Mouse (Mus musculus) heart, postnatal 10 days (tissue): Measurements from ENCODE around the gene Gm21969. TPM values are rescaled to one million over a fixed set of nuclear protein-coding genes. Genes with fewer than 3 reads are reported as not detected.

Source experiments
- DNase-seq, 2 experiments: peaks; one replicate each; pipeline ENCODE4 v3.0.0; 2021
- intact Hi-C: fragments of 180-260 bp; cut with DNase I; formaldehyde crosslinking; loops from one replicate; pipeline ENCODE4 v1.15.1; 2025
- total RNA-seq, 2 experiments: library from RNA; stranded (reverse); gene quantifications; 2 replicates each; pipeline ENCODE4 v1.2.3; 2021

The Gm21969 gene
- total RNA-seq = not detected

DNA sequence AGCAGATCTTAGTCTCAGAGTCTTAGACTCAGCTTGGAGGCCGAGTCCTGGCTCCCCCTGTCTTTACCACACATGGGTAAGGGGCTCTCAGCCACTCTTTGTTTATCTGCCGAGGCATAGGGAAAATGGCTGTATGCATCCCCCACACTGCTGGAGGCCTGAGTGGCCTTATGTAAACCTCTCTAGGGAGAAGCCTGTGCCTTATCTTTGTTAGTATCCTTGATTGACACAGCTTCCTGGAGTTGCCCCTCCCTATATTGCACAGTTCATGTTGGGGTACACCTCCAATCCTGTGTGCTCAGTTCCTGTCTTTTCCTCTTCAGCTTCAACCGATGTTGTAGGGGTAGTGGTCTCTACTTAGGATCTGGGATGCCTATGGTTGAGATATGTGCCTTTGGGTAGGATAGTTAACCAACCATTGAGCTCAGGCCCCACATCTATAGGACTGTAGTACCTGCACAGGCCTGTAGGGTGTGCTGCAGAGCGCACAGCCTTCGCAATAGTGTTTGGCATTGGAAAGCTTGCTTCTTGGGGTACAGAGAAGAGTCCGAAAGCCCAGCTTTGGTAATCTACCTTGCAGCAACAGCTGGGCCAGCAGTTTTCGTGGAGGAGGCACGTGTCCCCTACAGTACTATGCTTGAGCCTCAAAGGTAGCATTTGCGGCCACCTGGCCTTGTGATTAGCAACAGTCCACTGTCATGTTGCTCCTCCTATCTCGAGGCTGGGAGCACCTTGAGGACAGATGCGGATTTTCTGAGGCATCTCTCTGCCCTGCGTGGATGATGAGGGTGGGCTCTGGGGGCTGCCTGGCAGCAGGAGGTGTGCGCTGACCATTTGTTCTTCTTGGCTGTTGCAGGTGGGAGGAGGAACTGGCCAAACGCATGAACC lies at the start of gene Gm21969:
Gm21969 (plus strand) TSS at position 830 of the 888 bp plus-strand sequence.
- intact Hi-C loops = no loop called here
- DNase-seq = peak; percentile 69 to 78

DNA sequence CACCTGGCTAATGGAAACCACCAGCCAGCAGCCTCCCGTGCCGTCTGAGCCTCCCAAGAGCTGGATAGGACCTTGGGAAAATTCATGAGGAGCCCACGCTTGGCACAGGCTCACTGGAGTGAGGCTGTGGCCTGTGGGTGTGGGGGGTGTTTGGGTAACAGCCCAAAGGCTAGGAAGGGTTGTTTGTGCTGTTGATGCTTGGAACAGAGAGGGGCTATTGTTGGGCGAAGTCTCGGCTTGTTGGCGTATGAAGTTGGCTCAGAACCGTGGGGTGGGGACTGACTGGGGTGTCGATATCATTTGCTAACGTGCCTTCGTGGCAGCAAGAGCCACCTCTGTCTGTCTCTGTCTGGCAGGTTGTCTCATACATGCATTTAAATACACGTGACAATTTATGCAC lies 47.8 kb upstream of the Gm21969 start:
- DNase-seq = peak in 1 of 2 experiments; percentile 12
- intact Hi-C loops = no loop called here

DNA sequence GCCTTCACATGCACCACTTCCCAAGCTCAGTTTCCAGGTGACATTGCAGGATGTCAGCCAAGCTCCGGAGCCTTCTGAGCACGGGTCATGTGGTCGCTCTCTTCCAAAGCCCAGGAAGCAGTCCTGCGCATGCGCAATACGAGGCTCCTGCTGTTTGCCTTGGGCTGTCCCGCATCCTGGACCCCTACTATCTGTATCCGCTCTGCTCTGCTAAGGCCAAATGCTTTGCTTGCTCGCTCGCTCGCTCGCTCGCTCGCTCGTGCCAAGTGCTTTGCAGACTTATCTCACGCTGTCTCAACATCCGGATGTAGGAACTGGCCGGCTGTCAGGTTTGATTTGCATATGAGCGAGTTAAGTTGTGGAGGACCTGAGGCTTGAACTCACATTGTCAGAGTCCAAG lies 47.0 kb upstream of the Gm21969 start:
- intact Hi-C loops = no loop called here
- DNase-seq = peak; percentile 74 to 76

DNA sequence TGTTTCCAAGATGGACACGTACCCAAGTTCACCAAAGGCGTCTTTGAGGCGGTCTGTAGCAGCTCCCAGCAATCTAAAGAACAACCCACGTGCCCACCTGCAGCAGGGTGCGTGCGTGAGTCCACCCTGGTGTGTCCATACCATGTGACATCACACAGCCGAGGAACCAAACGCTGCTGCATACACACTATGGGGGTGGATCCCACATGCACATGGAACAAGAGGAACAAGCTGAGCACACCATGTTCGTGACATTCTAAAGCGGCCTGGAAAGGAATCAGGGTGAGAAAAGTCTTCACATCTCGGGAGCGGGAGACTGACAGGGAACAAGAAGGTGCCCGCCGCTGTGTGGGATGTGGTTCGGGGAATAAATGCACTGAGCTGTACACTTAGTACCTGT lies 34.6 kb upstream of the Gm21969 start:
- intact Hi-C loops = no loop called here
- DNase-seq = no peak

DNA sequence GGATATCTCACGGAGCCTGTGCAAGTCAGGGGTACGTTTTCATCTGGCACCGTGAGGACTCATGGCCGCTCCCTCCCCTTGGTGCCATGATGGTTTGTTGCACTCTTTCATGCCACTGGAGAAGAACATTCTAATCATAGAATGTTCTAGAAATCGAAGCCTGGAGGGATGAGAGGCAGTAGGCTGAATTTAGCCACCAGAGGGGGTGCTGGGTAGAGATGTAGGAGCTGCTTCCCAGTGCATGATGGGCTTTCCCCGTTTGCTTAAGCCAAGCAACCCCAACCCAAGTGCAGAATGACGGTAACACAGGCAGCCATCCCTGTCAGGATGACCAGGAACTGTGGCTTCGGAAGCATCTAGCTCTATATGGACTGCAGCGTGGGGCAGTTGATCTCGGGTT lies 32.2 kb upstream of the Gm21969 start:
- intact Hi-C loops = loop anchor here (5.0 kb wide), 1 partner anchor 88 kb away; no protein-coding TSS in a partner anchor
- peak in 1 of 2 experiments; percentile 46 for DNase-seq

DNA sequence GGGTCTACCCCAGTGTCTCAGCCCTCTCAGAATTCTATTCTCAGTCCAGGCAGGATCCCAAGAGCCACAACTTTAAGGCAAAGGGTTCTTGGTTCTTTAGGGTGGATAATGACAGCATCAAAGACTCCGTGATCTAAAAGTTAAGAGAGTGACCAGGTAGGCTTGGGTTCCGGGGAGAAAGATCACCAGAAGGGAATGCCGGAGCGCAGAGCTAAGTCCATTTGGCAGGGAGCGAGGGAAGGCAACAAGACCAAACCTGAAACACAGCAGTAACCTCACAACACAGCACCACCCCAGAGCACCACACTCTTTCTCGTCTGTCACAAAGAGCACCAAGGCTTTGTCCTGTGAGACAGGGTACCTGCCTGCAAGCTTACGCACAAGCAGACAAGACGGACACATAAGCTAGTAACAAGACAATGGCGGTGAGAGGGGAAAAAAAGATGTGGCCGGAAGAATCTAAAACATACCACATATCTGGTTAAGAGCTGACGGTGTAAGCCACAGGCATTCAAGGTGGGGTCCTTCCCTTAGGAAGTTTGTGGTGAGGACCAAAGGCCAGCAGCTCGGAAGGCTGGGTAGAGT lies 30.0 kb upstream of the Gm21969 start:
- no peak for DNase-seq
- intact Hi-C loops = loop anchor here (5.0 kb wide), 1 partner anchor 91 kb away; no protein-coding TSS in a partner anchor

DNA sequence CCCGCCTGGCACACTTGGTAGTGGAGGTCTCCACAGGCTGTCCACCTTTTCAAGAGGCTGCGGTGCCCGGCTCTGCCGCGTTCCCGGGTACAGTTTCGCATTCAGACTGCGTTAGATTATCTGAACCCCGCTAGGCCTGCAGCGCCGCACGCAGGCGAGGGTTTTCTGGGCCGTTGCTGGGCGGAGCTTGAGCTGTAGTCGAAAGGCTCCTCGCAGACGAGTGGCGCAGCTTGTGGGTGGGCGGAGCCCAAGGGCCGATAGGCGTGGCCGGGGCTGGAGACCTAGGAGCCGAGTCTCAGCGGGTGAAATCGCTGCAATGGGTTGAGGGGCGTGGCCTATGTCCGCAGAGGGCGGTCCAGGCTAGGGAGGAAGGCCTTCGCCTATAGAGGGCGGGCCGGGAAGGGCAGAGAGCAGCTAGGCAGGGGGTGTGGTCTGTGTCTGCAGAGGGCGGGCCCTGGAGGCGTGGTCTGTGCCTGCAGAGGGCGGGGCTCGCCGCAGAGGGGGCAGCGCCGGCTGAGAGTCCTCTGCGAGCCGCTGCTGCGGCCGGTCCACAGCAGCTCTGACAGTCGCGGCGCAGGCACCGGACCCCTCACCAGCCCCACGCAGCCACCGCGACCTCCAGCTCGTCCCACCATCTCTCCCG lies 28.7 kb upstream of the Gm21969 start:
- intact Hi-C loops = loop anchor here (1.0 to 5.0 kb wide), 2 partner anchors 25 to 92 kb away; no protein-coding TSS in a partner anchor
- peak; percentile 99 for DNase-seq

DNA sequence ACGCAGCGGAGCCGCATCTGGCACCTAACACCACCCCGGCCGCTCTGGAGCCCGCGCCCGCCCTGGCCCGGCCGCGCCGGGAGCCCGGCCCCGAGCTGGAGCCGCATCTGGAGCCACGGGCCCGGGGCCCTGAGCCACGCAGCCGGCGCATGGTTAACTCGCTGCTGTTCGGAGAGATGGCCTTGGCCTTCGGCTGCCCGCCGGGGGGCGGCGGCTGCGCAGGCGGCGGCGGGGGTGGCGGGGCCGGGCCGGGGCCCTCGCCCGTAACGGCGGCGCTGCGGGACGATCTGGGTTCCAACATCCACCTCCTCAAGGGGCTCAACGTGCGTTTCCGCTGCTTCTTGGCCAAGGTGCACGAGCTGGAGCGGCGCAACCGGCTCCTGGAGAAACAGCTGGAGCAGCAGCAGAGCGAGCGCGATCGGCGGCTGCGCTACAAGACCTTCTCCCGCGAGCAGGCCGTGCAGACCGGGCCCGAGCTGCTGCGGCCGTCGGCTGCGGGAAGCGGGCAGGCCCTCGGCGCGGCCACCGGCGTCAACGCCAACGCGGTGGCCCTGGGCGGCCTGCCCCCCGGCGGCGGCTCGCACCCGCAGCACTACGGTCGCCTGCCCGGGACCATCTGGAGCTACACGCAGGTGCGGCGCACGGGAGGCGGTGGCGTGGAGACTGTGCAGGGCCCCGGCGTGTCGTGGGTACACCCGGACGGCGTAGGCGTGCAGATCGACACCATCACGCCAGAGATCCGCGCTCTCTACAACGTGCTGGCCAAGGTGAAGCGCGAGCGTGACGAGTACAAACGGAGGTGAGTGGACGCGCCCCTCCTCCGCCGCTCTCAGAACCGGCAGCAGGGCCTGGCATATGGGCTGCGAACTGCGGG lies 27.9 kb upstream of the Gm21969 start:
- intact Hi-C loops = loop anchor here (1.0 to 5.0 kb wide), 3 partner anchors 24 to 93 kb away; no protein-coding TSS in a partner anchor
- peak in 1 of 2 experiments; percentile 62 for DNase-seq

DNA sequence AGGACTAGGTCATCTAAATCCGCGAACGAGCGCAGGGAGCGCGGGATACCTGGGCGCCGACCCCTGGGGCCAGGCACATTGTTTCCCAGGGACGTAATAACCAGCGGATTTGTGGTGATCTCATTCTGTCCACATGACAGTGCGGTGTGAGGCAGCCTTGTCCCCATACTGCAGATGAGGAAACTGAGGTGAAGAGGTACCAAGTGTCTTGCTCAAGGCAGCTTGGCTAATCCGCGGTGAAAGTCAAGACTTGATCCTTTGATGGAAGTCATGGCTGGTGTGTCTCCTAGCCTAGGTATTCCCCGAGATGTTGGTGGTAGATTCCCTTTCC lies 27.3 kb upstream of the Gm21969 start:
- intact Hi-C loops = loop anchor here (5.0 kb wide), 1 partner anchor 37 kb away; no protein-coding TSS in a partner anchor
- no peak for DNase-seq

DNA sequence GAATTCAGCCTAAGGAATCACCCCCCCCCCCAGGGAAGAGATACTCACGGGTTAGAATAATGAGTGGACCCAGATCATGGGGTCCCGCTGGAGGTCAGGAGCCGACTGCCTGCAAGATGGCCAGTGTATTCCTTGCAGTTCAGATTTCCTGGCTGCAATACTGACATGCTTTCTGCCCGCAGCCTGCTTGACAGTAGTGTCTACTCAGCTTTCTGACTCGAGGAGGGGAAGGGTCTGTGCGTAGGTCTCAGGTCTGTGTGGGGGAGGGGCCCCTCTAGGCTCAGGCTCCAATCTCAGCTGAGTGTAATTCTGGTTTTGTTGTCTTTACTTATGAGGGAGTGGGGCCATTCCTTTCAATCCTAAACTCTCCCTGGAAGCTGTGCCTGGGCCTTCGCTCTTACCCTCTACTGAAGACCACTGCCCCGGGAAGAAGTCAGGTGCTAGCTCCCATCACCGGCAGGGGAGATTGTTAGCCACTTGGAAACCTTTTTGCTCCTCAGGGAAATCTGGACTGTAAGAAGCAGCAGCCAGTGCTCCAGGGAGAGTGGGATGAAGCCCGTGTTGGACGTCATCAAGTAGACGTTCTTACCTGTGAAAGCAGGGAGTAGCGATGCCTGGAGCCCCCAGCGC lies 26.6 kb upstream of the Gm21969 start:
- DNase-seq = peak in 1 of 2 experiments; percentile 7
- intact Hi-C loops = loop anchor here (5.0 kb wide), 1 partner anchor 36 kb away; no protein-coding TSS in a partner anchor

DNA sequence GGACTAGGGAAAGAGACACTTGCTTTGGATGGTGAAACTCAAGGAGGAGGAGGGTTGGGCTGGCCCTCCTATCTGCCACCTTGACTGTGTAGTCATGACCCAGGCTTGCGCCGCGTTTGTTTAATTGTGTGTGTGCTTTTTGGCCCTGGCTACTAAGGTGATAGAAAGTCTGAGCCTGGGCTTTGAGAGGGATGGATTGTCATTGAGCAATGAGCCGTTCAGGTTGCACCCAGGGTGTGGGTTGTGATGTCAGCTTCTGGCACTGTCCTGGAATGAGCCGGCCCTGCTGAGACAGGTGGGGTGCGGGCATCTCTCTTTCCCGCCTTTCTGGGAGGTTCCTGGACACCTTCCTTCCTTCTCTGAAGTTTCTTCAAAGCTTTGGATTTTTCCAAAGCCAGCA lies 26.0 kb upstream of the Gm21969 start:
- DNase-seq = peak in 1 of 2 experiments; percentile 12
- intact Hi-C loops = loop anchor here (5.0 kb wide), 1 partner anchor 35 kb away; no protein-coding TSS in a partner anchor

DNA sequence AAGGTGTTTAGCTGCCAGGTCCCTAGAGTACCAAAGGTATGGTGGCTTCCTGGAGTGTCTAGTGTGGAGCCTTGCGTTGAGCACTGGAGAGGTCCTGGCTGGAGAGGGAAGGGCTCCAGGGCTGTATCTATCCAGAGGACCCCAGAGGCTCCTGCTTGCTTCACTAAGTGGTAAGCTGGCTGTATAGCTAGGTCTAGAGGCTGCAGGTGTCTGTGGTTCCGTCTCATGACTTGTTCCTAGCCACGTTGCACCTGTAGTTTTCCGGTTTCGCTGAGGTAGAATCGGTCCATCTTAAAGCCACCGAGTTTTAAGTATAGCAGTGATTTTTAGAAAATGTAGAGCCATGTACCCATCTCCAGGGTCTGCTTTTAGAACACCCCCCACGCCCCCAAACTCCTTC lies 24.6 kb upstream of the Gm21969 start:
- intact Hi-C loops = loop anchor here (5.0 kb wide), 1 partner anchor 34 kb away; no protein-coding TSS in a partner anchor
- no peak for DNase-seq

DNA sequence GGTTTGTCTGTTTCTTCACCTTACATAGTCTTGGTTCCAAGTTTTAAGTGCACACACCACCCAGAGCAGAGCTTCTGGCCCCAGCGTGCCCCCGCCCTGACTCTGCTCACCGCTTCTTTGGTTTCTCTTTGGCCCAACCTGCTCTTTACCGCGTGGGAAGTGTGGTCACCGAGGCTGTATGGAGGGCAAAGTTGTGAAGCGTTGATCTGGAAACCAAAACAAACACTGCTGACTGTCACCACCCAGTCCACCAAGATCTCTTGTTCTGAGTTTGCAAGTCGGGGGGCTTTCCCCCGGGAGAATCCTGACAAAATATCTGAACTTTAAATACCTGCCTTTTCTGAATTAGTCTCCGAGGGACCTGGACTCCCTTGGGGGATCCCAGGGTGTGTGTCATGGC lies 24.0 kb upstream of the Gm21969 start:
- DNase-seq = no peak

DNA sequence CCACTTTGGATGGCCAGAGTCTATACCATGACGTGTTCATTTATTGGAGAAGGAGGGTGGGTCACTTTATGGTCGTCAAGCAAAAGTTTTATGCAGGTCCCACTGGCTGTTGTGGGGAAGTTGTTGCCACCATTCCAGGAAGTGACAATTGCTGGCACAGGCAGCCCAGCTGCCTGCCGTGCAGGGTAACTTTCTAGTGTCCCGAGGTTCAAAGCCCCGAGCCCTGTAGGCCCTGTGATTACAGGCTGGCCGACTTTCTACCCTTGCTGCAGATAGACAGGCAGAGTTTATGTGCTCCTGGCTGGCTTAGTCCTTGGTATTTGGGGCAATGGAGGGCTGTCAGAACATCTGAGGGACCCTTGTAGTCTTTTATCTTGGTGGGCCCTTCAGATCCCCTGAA lies 23.5 kb upstream of the Gm21969 start:
- DNase-seq = no peak
- intact Hi-C loops = loop anchor here (5.0 kb wide), 1 partner anchor 33 kb away; no protein-coding TSS in a partner anchor

More for the DNA sequence above, 24.0 kb upstream of the Gm21969 start:
- intact Hi-C loops = loop anchor here (5.0 kb wide), 1 partner anchor 33 kb away; no protein-coding TSS in a partner anchor

DNA sequence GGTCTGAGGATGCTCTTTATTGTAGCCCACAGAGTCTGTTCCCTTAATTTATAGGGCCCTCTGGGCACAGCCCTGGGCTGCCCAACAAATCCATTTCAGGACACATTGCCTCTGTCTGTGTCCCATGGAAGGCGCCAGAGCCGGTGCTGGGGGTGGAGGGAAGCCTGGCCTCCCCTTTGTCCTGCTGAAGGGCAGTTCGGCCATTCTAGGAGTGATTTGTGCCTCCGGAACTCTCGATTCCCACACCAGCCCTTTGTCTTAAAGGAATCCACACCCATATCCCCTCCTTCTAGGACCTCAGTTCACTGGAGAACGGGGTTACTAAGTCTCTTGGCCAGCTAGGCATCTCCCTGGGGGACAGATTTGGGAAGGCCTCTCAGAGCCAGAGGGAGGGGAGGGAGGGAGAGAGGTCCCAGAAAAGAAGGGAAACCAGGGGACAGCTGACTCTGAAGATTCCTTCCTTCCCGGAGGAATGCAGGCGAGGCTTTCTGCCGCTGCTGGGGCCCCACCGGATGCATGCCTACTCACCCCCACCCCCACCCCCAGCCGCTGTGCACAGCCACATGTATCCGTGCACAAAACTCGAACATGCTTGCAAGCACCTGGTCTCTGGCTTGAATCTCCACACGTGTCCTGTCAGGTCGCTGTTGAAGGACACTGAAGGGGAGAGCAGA lies 22.2 kb upstream of the Gm21969 start:
- intact Hi-C loops = no loop called here
- peak; percentile 79 to 80 for DNase-seq

DNA sequence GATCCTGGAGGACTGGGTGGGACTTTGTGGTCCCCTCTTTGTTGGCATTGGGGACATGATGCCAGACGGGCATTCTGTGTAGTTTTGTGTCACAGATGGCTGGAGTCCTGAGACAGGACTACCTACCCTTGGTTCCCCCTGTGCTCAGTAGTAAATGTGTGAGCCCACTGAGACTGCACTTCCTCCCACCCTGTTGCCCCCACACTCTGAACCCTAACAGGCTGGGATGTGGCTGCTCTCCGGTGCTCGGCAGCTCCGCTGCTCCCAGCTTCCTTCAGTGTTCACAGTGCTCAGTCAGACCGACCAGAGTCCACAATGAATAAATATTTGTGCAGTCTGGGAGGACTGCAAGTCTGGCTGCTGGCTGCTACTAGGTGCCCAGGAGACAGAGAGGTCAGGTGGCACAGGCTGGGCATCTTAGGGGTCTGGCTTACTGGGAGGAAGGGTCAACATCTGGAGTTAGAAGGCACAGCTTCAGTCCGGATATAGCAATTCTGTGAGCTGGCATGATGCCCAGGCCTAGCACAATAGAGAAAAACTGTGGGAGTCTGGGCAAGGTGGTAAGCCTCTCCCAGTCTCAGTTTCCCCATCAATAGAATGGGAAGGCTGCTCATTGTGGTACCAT lies 21.4 kb upstream of the Gm21969 start:
- DNase-seq = peak in 1 of 2 experiments; percentile 67
- intact Hi-C loops = no loop called here

DNA sequence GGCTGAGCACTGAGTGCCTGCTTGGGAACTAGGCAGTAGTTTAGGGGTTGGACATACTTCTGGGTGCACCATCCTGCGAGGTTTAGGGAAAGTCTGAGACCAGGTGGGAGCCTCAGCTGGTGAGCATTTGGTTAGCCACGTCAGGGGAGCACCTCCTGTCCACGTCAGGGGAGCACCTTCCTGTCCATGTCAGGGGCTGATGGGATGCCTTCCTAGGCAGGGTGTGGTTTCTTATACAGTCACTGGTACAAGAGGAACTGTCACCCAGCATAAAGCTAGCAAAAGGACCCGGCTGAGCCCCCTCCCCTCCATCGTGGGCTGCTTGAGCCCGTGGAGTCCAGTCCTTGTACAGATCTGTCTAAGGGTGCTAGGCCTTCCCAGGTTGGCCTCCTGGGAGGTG lies 20.6 kb upstream of the Gm21969 start:
- intact Hi-C loops = no loop called here
- no peak for DNase-seq

DNA sequence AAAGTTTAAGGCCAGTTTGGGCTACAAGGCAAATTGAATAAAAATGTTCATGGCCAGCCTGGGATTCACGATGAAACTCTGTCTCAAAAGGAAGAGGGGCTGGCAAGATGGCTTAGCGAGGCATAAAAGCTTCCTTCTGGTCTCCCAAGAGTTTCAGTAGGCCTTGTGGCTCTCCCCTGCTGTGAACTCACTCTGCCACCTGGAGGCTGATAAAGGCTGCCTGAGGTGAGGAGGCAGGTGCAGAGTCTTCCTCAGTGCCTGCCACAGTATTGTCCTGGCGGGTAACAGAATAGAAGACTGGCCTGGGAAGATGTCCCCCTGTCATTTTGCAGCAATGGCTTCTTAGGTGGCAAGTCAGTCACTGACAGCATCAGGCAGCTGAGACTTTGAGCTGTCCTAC lies 20.1 kb upstream of the Gm21969 start:
- intact Hi-C loops = no loop called here

More for the DNA sequence above, 20.1 kb upstream of the Gm21969 start:
- DNase-seq = no peak
